Mouse (Mus musculus): ENCODE results near the gene Add1.
A peak's percentile ranks its signal among the peaks of the same experiment; 100 is the strongest.

Gene Add1

DNA sequence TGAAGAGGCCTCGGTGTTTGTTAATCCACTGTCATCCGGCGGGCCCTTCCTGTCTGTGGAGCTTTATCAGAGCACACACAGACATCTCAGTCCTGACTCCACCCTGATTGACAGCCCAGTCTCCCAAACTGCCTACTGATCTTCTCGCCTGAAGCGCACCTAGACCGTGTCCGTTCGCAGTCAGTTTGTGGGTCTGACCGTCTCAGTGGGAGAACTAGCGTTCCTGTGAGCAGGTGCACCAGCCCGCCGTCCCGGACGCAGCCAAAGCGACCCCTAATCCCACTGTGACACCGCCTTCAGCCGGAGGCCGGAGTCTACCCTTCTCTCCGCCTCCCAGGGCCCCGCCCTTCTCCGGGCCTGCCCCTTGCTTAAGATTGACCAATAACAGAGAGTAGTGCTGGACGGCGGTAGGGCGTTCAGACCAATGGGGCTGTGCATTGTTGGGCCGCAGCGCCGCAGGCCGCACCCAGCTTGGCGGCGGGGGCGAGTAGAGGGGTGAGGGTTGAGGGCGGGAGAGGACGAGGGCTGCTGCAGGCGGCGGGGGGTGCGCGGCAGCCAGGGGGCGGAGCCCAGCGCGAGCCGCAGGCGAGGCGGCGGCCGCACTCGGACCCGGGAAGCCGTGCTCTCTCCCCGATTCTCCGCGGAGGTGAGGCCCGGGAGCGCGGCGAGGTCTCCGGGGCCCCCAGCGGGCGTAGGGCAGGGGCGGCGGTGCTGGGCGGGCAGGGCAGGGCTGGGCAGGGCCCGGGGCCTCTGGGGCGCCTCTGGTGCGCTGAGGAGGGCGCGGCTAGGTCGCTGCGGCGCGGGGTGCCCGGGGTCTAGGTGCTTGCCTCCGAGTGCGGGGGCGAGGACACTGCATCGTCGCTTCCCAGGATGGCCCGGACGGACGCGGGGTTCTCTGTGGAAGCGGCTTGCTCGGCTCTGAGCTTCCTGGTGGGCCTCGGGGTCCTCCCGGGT is at the start of gene Add1:
Gene Add1 (plus strand): TSS at position 397 of the 954 bp plus-strand sequence.
- DNase-seq (ENCODE audit: low spot score in 2 of 2): peak; percentile 97 to 98

- peak; percentile 68 to 71 for DNase-seq (ENCODE audit: low spot score in 2 of 2)
Measured at GRCm38 (mm10) chr5:34523958-34524485, 49.4 kb upstream of the Add1 start.

DNA sequence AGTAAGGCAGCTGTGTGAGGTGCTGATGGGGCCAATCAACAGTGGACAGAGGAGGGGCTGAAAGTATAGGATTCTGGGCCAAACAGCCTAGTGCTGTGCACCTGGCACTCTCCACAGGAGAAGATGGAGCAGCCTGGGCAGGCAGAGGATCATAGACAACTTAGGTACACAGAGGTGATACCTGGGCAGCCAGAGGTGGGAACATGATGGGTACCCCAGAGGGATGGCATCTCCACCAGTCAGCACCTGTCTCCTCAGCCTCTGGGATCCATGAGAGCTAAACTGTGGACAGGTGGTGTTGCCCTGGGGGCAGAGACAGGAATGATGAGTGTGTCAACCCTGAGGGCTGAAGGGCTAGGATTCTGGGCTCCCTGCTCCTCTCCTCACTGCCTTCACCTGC is 49.0 kb upstream of the Add1 start:
- no peak for DNase-seq (ENCODE audit: low spot score in 2 of 2)

- DNase-seq (ENCODE audit: low spot score in 2 of 2): peak; percentile 97 to 98
Measured at GRCm38 (mm10) chr5:34525663-34526476, 47.6 kb upstream of the Add1 start, which contains the start of gene Sh3bp2. Sh3bp2 (plus strand) TSS chr5:34525838.

DNA sequence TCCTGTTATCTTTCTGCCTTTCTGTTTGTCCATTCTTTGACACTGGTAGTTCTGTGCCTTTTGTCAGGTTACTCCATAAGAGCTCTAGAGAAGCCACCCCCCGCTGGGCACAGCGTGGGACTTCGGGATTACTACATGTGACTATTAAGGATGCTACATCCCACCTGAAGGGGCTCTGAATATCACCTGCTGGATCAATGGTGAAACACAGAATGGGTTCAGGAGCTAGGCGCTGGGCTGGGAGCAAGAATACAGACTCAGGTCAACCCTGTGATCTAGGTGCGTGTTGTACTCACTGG is 47.0 kb upstream of the Add1 start:
- no peak for DNase-seq (ENCODE audit: low spot score in 2 of 2)

GRCm38 (mm10) chr5:34527352-34527751 is 46.1 kb upstream of the Add1 start:
- no peak for DNase-seq (ENCODE audit: low spot score in 2 of 2)

- no peak for DNase-seq (ENCODE audit: low spot score in 2 of 2)
Measured at GRCm38 (mm10) chr5:34528724-34529123, 44.7 kb upstream of the Add1 start.

GRCm38 (mm10) chr5:34530116-34530515 is 43.3 kb upstream of the Add1 start:
- DNase-seq (ENCODE audit: low spot score in 2 of 2): no peak

DNA sequence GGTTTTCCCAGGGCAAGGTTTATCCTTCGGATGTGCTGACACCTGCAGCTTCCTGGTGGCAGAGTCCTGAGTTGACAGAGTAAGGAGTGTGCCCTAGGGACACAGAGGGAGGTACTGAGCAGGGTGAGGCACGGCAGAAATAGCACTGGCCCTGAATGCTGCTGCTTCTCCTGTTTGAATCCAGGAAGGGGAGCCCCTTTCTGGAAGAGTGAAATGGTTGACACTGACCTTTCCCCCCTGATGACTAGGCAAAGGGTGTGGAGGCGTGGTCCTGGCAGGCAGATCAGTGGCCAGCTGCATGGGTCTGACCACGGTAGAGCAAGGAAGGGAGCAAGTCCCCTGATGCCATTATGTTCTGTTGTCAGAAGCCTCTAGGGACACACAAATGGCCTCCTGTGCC is 42.8 kb upstream of the Add1 start:
- DNase-seq (ENCODE audit: low spot score in 2 of 2): no peak

DNA sequence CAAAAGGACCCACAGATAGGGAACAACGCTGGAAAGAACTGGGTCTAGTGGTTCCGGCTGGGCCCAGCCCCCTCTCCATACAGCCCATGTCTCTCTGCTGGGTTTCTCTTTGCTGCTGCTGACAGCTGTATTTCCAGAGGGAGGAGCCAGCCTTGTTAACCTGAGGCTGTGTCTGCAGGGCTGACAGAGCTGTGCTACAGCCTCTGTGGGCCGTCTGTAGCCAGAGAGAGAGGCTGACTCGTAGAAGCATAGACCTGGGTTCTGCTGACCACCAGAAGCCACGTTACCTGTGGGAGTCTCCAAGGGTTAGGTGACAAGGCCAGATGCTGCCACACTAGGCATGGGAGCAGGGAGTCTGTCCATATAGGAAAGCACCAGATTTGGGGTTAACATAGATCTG is 40.4 kb upstream of the Add1 start:
- DNase-seq (ENCODE audit: low spot score in 2 of 2): no peak

DNA sequence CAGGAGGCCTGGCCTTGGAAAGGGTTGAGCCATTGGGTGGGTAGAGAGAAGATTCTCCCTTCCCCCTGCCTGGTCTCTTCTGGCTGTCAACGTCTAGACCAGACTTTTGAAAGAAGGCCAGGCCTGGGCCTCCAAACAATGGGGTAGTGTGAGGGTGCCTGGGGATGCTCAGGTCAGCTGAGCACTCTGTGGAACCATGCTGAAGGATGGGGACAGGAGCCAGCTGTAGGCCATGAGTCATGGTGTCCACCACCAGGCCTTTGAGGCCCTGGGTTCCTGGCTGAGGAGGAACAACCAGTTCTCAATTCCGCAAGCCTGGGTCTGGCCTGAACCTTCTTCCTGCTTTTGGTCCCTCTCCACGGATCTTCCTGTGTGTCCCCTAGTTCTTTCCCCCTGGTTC is 39.6 kb upstream of the Add1 start:
- DNase-seq (ENCODE audit: low spot score in 2 of 2): no peak

DNA sequence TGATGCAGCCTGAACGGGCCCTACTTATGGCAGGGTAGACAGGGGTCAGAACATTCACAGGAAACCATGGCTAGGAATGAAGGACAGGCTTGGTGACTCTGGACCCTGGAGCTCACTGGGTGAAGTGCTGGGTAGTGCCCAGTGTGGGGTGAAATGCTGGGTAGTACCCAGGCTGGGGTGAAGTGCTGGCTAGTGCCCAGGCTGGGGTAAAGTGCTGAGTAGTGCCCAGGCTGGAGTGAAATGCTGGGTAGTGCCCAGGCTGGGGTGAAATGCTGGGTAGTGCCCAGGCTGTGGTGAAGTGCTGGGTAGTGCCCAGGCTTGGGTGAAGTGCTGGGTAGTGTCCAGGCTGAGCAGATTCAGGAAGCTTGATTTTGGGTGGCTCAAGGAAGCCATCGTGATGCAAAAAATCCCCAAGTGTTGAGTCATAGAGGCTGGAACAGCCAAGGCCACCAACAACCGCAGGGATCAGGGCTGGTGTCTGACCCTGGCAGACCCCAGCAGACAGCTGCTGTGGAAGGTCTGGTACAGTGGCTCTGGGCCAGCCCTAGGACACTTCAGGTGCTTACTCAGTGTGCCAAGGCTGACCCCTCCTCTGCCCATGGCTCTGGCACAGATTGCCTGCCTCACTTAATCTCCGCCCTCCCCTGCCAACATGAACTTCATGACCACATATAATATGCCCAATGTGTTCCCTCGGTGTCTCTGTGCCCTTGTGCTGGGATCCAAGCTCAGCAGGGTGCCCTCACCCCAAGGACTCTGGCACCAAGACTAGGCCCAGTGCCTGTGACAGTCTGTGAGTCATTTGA is 38.5 kb upstream of the Add1 start:
- DNase-seq (ENCODE audit: low spot score in 2 of 2): no peak

- no peak for DNase-seq (ENCODE audit: low spot score in 2 of 2)
Measured at GRCm38 (mm10) chr5:34535831-34536230, 37.6 kb upstream of the Add1 start.

DNA sequence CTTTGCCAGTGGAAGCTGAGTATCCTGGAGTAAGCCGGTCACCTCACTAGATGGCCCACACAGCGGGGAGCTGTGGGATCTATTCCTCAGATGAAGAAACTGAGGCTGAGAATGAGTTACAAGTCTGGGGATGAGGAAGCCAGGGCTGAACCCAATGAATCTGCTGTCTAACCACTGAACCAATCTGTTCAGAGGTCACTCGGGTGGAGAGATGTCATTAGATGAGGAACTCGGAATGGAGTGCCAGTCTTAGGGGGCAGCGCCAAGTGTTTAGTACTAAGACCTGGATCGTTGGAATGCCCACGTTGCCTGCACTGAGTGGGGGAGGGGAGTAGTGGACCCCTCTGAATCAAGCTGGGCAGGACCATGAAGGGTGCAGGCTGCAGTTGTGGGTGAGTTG is 35.4 kb upstream of the Add1 start:
- peak in 1 of 2 experiments; percentile 61 for DNase-seq (ENCODE audit: low spot score in 2 of 2)

- DNase-seq (ENCODE audit: low spot score in 2 of 2): peak; percentile 82 to 87
Measured at GRCm38 (mm10) chr5:34538527-34538926, 34.9 kb upstream of the Add1 start.

GRCm38 (mm10) chr5:34539121-34539520 is 34.3 kb upstream of the Add1 start:
- peak in 1 of 2 experiments; percentile 36 for DNase-seq (ENCODE audit: low spot score in 2 of 2)

DNA sequence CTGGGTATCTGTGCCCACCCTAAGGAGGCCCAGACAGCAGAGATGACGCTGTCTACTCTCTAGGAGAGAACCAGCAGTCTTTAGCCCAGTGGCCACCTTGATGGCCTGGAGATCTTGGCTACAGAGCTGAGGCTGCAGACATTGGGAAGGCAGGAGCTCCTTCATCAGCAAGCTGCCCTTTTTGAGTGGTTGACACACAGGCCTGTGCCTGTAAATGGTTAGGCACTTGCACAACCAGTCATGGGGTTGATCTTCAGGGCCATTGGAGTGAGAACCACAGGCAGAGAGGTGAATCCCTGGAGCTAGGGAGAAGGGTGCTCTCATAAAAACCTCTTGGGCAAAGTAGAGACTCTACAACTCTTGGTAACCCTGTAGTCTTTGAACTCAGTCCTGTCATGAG is 31.3 kb upstream of the Add1 start:
- no peak for DNase-seq (ENCODE audit: low spot score in 2 of 2)

- DNase-seq (ENCODE audit: low spot score in 2 of 2): peak; percentile 70
Measured at GRCm38 (mm10) chr5:34543114-34543513, 30.4 kb upstream of the Add1 start.

GRCm38 (mm10) chr5:34547410-34547809 is 26.1 kb upstream of the Add1 start:
- DNase-seq (ENCODE audit: low spot score in 2 of 2): peak in 1 of 2 experiments; percentile 40

GRCm38 (mm10) chr5:34549135-34549482 is 24.4 kb upstream of the Add1 start:
- DNase-seq (ENCODE audit: low spot score in 2 of 2): no peak

- no peak for DNase-seq (ENCODE audit: low spot score in 2 of 2)
Measured at GRCm38 (mm10) chr5:34549483-34550221, 23.8 kb upstream of the Add1 start.

All from spleen, postnatal 36 days (tissue).